Mouse (Mus musculus): ENCODE data around the gene Moap1.

Moap1 gene

DNA sequence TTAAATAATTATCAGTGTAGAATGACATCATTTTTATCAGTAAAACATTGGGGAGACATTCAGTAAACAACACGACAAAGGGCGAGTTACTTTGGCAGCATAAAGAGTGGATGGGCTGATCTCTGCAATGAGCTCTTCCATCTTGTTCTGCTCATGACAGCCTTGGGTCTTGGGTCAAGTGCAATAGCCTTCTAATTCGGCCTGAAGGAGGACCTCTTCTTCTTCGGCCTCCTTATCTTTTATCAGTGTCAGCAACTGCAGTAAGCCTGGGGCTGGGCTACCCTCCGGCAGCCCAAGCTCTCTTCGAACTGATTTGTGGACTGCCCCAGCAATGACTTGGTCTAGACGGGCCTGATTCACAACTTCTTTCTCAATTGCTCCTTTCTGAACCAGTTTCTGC lies 1.4 kb downstream of the Moap1 start:
- no peak for DNase-seq (ENCODE audit: low read depth, low spot score)

DNA sequence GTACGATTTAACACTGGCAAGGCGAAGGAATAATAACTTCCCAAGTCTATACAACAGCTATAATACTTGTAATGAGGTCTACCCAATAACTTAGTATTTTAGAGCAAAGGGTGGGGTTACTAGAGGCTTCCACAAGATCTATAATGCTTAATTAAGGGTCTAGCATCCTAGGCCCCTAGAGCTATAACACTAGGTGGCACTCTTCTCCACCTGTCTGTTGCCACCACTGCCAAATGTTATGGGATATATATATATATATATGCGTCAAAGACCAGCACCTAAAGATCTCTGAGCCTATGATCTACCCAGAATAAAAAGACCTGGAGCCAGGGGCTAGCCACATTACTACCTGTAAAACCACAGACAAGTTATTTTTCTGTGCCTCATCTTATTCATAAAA lies 3.2 kb downstream of the Moap1 start:
- DNase-seq (ENCODE audit: low read depth, low spot score), result no peak

DNA sequence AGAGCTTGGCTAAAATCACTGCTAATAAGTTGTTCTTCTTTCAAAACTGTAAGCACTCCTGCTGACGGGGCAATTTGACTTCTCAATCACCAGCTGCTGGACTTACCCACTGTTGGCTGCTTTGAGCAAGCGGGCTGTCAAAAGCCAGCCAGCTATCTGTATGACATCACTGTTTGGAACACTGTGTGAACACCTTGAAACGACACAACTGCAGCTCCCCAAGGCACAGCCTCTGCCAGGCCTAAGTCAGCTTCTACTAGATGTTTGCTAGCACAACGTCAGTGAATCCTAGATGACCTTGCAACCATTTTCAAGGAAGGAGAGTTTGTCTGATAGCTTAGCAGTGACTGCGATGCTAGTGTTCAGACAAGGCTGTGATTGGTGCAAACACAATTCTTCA lies 4.4 kb downstream of the Moap1 start:
- DNase-seq (ENCODE audit: low read depth, low spot score), result no peak

DNA sequence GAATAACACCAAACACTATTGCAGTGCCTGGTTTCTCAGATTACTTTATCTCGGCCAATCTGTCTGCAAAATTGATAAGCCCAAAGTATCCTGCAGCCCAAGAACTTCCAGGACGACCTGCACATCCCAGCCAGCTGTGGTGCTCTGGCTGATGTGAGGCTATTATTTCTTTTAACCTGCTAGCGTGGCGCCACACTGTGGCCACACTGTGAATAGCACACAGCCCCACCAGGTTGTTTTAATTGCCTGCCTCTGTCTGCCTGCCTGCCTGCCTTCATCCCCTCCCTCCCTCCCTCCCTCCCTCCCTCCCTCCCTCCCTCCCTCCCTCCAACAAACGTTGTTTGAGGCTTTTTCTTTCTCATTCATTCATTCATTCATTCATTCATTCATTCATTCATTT lies 10.1 kb downstream of the Moap1 start:
- no peak for DNase-seq (ENCODE audit: low read depth, low spot score)

DNA sequence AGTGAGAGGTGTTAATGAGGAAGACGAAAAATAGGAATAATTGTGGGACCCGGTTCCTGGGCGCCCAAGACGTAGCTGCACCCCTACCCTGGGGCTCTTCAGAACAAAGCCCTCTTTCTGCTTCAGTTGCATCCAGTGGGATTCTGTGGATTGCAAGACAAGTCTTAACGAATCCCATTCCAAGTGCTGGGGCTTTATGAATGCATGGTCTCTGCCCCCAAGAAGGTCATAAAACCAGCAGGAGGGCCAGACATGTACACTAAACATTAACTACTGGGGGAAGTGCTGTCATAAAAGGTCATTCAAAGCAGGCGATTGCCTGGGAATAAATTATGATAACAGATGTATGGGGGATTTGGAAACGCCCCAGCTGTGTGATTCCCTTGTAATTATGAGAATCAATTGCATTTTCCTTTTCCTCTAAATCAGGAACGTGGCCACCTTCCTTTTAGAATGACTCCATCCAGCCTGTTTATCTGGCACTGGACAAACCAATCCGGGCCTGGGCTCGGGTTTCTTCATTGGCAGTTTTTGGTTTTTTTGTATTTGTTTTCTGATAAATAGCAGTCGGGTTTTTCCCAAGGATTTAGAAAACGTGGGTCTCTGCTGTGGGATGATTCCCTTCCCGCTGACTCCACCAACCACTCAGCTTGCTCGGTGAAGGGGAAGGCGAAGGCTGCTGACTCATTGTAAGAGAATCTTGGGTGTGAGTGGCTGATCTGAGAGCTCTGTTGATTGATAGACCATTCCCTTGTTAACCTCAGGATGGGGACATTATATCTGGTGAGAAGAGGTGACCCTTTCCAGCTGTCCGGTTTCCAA lies 12.5 kb downstream of the Moap1 start:
- DNase-seq (ENCODE audit: low read depth, low spot score), result no peak

DNA sequence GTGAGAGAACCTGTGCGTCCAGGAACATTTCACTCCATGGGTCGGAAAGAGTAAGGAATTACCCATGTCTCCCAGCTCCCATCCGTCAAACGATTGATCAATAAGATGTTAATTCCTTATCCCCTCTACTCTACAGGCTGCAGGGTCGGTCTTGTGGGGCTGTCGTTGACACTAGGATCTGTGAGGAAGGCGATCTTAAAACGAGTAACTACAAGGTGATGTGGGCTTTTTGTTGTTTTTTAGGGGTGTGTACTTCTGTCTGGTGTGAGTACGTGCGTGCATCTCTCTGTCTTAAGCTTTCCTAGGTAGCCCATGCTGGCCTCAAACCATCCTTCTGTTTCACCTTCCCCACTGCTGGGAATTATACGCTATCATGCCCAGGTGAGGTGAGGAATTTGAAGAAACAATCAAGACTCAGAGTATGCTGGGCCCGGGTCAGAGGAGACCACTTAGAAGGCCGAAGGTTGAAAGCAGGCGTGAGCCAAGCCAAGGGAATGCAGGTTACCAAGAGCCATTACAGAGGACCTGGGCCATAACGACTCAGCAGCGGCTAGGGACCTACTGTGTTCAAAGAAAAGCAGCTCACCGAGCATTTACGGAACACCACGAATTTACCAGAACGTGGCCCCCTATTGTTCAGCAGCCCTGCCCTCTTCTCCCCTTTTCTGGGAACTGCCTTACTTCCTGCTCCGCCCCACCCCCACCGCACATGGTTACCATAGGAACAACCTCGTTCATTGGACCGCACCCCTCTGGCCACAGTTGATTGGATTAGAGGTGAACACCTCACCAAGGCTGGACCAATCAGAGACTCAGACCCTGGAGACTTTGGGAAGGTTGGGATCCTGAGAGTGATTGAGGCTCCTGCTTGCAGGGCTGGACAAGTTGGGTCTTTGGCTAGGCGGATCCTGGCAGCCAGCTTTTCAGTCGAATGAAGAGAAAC lies 13.3 kb downstream of the Moap1 start:
- peak; percentile 89 for DNase-seq (ENCODE audit: low read depth, low spot score)

DNA sequence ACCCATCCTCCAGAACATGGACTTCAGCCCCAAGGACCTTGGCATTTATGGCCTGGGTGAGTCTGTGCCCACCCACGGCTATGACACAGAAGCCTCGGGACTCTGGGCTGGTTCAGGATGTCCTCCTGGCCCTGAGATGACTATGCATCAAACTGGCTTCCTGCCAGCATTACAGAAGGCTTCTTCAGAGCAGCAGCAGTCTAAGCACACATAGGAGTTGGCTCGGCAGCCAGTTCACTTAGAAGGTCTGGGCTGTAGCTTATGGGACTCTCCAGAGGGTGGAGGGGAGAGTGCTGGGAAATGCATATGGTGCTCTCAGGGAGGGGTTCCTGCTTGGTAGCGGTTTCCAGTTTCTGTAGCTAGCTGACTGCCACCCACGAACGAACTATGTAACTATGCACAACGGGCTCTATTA lies 17.7 kb downstream of the Moap1 start:
- DNase-seq (ENCODE audit: low read depth, low spot score), result no peak

DNA sequence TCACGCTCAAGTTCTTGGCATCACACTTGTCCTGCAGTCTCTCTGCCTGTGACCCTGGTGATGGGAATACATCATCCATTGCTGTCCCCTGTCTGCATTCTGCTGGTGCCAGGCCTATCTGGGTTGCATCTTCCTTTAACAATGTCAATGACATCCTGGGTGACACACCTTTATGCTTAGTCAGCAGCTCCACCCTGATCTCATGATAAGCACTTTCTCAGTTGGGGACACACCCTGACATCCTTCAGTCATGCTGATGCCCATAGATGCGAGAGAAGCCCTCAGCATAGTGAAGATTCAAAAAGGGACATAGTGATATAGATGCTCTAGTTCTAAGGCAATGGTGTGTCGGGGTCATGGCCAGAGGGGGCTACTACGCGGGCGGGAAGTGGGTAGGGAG lies 18.3 kb downstream of the Moap1 start:
- no peak for DNase-seq (ENCODE audit: low read depth, low spot score)

DNA sequence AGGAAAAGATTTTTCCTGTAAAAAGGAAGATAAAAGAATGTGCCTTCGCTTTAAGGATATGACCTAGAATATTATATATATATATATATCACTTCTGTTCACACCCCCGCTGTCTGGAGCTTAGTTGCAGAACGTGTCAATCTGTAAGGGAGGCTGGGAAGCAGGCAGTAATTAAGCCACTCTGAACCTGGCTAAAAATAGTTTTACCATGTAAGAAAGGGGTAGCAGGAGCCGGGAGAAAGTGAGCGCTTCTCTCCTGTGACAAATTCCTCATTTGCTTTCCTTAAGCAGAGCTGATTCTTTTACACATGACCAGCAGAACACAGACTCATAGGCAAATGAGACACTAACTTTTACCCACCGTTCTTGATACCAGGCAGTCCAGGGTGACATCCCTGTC lies 19.6 kb downstream of the Moap1 start:
- no peak for DNase-seq (ENCODE audit: low read depth, low spot score)

DNA sequence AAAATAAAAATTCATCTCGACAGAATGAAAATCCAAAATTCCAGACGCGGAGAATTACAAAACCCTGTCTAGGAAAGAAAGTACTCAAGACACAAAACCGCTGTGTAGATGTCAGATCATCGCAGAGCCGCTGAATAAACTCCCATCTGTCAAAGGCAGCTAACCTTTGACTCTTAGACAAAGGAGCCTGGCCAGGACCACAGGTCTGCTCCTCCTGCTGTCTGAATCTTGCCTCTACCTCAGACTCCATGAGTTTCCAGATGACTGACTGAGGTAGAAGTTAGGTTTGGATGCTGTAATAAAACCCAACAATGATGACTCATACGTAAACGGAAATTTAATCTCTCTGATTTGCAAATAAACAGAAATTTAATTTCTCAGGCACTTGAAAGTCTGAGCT lies 20.5 kb downstream of the Moap1 start:
- no peak for DNase-seq (ENCODE audit: low read depth, low spot score)

DNA sequence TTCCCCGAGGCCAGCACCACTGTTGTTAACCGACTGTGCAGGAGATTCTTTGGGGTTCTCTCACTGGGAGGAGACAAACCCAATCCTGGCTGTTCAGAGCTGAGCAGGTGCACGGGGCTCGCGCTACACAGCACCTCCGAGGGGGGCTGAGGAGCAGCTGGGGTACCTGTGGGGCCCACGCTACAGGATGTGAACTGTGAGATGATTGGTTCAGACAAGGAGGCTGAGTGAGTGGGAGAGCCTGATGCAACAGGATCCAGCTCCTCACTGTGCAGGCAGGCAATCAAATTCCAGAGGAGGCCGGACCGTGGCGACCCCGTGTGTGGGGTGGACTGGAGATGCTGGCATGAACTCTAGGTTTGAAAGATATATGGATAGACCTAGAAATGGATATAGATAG lies 21.0 kb downstream of the Moap1 start:
- no peak for DNase-seq (ENCODE audit: low read depth, low spot score)

DNA sequence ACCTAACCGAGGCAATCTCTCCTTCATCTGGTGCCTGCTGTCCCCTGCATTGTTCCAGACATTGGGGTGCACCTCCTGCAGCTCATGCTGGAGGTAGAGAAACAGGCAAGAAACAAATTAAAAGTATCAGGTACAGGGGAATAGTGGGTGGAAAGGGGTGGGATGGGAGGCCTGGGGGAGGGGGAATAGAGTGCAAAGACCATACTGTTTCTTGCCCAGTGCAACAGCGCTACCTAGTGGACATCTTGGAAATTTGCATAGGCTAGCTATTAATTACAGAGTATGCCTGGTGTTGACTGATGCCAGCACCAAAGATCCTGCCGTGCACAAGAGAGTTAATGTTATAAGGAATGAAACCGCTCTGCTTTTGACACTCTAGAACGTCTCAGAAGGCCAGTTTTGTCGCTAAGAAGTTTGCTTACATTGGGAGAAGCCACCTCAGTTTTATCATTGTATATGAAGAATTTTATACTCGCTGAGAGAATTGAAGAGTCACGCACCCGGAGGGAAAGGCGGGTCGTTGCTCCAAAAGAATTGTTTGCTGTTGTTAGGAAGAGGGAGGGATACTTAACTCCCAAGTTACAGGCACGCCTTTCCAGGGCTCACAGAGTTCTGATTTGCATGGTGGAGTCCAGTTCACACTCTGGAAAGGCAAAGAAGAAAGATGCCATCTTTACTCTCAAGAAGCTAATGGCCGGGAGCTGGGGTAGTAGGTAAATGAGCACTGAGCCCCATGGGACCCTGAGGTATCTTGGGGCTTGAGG lies 23.7 kb downstream of the Moap1 start:
- DNase-seq (ENCODE audit: low read depth, low spot score), result no peak

DNA sequence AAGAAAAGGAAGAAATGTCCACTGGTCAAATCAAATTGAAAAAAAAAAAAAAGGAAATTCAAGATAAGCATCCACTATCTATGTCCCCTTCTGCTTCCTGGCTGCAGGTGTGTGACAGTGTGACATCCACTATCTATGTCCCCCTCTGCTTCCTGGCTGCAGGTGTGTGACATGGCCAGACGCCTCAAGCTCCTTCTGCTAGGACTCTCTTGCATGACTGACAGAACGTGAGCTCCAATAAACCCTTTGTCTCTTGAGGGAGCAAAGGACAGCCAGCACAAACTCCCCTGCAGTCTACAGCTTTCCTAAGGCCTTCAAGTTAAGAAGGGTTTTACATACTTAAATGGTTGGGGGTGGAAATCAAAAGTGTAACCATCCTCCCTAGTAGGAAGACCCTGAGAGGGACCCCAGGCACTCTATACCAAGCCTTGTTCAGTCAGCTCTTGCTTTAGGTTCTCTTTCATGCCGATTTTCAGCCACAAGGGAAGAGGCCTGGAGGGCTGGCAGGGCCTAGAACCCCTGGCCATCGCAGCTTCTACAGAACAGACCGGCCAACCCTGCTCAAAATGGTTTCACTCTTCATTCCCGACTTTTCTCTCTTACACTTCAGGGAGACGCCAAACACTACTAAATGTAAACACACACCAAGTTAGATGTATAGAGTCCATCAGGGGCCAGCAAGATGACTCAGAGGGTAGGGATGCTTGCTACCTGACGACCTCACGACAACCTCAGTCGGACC lies 28.6 kb downstream of the Moap1 start:
- DNase-seq (ENCODE audit: low read depth, low spot score), result no peak

DNA sequence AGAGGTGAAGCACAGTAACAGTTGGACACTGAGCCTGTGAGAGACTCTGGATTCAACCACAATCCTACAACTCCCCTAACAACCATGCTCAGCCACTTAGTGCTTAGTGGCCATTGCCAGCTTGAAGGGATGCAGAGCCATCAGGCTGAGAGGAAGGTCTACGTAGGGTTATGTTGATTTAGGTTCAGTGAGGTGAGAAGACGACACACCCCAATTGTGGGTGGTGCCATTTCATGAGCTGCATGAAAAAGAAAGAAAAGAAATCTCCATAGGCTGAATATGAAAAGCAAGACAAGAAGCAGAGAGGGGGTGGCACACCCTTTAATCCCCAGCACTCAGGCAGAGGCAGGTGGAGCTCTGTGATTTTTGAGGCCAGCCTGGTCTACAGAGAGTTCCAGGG lies 29.3 kb downstream of the Moap1 start:
- DNase-seq (ENCODE audit: low read depth, low spot score), result no peak

DNA sequence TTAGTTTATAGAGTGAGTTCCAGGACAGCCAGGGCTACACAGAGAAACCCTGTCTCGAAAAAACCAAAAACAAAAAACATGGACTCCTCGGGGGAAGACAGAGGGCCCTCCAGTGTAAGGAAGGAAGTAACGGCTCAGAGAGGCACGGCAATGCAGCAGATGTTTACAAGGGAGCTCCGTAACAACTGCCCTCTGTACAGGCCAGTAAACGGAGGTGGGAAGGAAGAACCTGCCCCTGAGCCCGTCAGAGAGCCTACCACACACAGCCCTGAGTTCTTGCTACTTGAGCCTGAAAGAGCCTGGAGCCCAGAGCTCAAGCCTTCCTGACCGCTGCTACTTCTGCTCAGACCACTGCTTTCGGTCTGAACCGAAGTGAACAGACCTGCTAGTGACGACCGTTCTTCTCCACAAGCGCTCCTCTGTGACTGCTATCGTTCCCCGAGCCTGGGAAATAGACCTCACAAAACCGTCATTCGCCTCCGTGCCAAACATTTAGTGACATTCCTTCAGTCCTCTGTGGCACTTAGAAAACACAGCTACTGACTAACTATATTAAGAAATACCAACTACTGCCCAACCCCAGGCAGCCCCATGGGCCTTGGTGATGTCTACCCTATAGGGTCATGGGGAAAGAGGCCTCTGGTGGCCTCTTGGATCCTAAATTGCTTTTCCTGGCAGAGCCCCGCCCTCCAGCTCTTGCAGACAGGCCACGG lies 30.2 kb downstream of the Moap1 start:
- DNase-seq (ENCODE audit: low read depth, low spot score), result no peak

DNA sequence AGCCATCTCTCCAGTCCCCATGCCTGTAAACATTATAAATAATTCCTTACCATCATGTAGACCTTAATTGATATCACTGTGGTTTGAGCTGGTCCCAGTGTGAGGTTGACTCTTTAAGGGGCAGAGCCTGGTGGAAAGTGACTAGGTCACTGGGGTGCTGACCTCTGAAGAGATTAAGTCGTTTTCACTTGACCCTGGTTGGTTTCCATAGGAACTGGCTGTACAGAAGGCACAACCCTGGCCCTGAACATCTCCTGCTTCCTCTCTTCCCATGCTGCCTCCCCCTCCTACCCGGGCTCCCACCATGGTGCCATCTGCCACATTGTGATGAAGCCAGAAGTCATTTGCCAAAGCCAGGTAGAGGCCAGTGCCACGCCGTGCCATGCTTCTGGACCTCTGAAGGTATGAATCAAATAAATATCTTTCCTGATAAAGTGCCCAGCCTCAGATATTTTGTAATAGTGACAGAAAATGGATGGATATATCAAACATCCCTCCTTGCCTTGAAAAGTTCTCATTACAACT lies 32.5 kb downstream of the Moap1 start:
- no peak for DNase-seq (ENCODE audit: low read depth, low spot score)

DNA sequence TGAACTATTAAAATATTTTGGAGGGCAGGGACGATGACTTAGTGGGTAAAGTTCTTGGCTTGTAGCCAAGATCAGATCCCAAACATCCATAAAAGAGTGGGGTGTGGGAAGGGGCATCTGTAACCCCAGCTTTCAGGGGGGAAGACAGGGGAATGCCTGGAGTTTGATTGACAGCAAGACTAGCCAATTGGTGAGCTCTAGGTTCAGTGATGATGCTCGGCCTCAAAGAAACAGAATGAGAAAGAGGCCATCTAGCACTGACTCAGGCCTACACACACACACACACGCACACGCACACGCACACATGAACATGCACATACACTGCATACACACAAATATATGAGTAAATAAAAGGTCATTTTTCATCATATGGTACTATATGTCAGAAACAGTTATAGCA lies 33.6 kb downstream of the Moap1 start:
- DNase-seq (ENCODE audit: low read depth, low spot score), result no peak

DNA sequence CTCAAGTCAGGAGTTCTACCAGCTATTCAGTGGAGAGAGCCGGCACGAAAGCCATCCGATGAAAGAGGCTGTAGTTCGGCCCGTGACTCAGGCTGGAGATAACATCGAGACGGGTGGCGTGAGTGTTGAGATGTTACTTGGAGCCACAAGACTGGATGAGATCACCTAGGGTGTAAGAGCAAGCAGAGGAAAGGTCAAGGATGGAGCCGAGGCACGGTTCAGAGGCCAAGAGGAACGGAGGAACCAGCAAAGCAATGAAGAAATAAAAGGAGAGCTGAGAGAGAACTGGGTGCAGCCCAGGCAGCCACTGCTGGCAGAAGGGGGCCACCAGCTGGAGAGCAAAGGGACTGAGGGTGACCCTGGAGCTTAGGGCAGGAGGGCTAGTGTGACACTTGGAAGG lies 35.2 kb downstream of the Moap1 start:
- no peak for DNase-seq (ENCODE audit: low read depth, low spot score)

DNA sequence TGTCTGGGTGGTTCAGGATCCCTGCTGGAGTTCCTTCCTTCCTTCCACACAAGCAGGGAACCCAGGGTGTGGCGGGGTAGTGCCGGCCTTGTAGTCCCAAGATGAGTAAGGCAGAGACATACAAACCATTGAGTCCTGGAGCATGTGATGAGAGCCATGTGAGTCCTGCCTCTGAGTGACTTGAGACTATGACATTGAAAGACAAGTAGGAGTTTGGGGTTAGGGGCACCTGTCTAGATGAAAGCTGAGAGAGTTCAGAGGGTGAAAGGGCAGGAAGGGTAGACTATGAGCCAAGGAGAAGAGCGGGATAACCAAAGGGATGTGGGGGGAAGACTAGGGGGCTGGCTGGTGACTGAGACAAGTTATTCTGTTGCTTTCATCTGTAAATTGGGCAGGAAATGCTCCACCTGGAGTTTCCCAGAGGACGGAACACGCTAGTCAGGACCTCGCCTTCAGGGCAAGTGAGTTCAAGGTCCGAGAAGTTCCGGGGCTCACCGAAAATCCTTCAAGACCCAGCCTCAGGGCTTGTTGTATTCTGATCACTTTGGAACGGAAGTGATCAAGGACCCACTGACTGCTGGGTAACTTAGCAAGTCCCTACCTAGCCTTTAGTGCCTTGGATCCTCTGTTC lies 36.5 kb downstream of the Moap1 start:
- no peak for DNase-seq (ENCODE audit: low read depth, low spot score)

Measured in brain, embryonic 18.5 days (tissue).